ENCODE assay signal across 17 mouse cellular contexts in genomic region chr7:111787921-111788320, GRCm38 (mm10).
"Had no signal": no experiment of that assay in that cellular context is flagged by ENCODE, and none has a peak within 500 bp of the region (broad histone marks: within the 10 kb centered on the region; RNA-seq: fewer than 3 reads in every experiment).

No protein-coding gene starts in this region.

- H3K27ac ChIP-seq: liver, embryonic 12.5 days; liver, embryonic 14.5 days; midbrain, embryonic 10.5 days; midbrain, embryonic 12.5 days; neural tube, embryonic 13.5 days; neural tube, embryonic 15.5 days had no signal

- H3K9ac ChIP-seq: liver, embryonic 12.5 days; liver, embryonic 14.5 days; midbrain, embryonic 12.5 days; neural tube, embryonic 13.5 days; neural tube, embryonic 15.5 days had no signal

- H3K36me3 ChIP-seq: liver, embryonic 12.5 days; midbrain, embryonic 10.5 days; midbrain, embryonic 12.5 days; neural tube, embryonic 13.5 days; neural tube, embryonic 15.5 days had no signal

- H3K4me3 ChIP-seq: liver, embryonic 12.5 days; midbrain, embryonic 10.5 days; midbrain, embryonic 12.5 days; myocyte; neural tube, embryonic 13.5 days; neural tube, embryonic 15.5 days had no signal

- H3K4me2 ChIP-seq: liver, embryonic 12.5 days; midbrain, embryonic 12.5 days; neural tube, embryonic 13.5 days; neural tube, embryonic 15.5 days had no signal

- H3K27me3 ChIP-seq: liver, embryonic 12.5 days; midbrain, embryonic 12.5 days; neural tube, embryonic 13.5 days; neural tube, embryonic 15.5 days had no signal

- ATAC-seq: liver, embryonic 12.5 days; midbrain, embryonic 16.5 days had no signal

- DNase-seq: midbrain, embryonic 14.5 days; retina, postnatal 1 day; right cerebral cortex, adult 18-20 months; right cerebral cortex, postnatal 25 days; right cerebral cortex, postnatal 4 days; spleen, adult 18-20 months; thymus, adult 18-20 months; thymus, postnatal 14 days; thymus, postnatal 36 days had no signal

- H3K4me1 ChIP-seq: liver, embryonic 12.5 days; neural tube, embryonic 15.5 days had no signal

- H3K9me3 ChIP-seq: liver, embryonic 12.5 days; midbrain, embryonic 10.5 days; midbrain, embryonic 12.5 days; neural tube, embryonic 13.5 days; neural tube, embryonic 15.5 days had no signal
